Mouse (Mus musculus) megakaryocyte, embryonic 14.5 days (primary cell): ENCODE data around the gene Hipk2.

Source experiments
- FLI1 ChIP-seq: IDR thresholded peaks from 2 replicates; pipeline ENCODE4 v1.6.1; 2012; ENCODE audit warnings: low read length, inconsistent platforms, mixed read lengths
- GATA1 ChIP-seq: IDR thresholded peaks from 3 replicates; pipeline ENCODE4 v1.6.1; 2012; ENCODE audit warnings: mixed read lengths, low read length, inconsistent platforms, borderline replicate concordance

- TF ChIP-seq GATA1 = no peak
- TF ChIP-seq FLI1 = no peak
Measured at GRCm38 (mm10) chr6:38853561-38853992, 22.4 kb downstream of the Hipk2 start.
